In genomic region chr11:64899587-64900278, GRCm38 (mm10) we compare ENCODE assay signal across 12 mouse cellular contexts.
"Had no signal": no experiment of that assay in that cellular context is flagged by ENCODE, and none has a peak within 500 bp of the region (broad histone marks: within the 10 kb centered on the region; RNA-seq: fewer than 3 reads in every experiment).

No protein-coding gene starts in this region.

- ATAC-seq: lung, postnatal 0 days had no signal

- H3K4me2 ChIP-seq: midbrain, embryonic 12.5 days had no signal

- H3K4me1 ChIP-seq: midbrain, embryonic 12.5 days had no signal

- H3K9ac ChIP-seq: kidney, embryonic 15.5 days; liver, embryonic 14.5 days; midbrain, embryonic 12.5 days had no signal

- DNase-seq: kidney, adult 18-20 months; kidney, postnatal 14 days; left cerebral cortex, postnatal 4 days; lung, adult 18-20 months; lung, postnatal 36 days; right cerebral cortex, postnatal 14 days; thymus, postnatal 36 days had no signal

- H3K36me3 ChIP-seq: kidney, embryonic 15.5 days; midbrain, embryonic 12.5 days had no signal

- H3K27ac ChIP-seq: kidney, embryonic 15.5 days; liver, embryonic 14.5 days; midbrain, embryonic 12.5 days had no signal

- H3K4me3 ChIP-seq: kidney, embryonic 15.5 days; midbrain, embryonic 12.5 days had no signal

- H3K9me3 ChIP-seq: kidney, embryonic 15.5 days; megakaryocyte, embryonic 14.5 days; midbrain, embryonic 12.5 days had no signal
